Comparison of ENCODE assay signal across 10 mouse cellular contexts in the genomic region with DNA sequence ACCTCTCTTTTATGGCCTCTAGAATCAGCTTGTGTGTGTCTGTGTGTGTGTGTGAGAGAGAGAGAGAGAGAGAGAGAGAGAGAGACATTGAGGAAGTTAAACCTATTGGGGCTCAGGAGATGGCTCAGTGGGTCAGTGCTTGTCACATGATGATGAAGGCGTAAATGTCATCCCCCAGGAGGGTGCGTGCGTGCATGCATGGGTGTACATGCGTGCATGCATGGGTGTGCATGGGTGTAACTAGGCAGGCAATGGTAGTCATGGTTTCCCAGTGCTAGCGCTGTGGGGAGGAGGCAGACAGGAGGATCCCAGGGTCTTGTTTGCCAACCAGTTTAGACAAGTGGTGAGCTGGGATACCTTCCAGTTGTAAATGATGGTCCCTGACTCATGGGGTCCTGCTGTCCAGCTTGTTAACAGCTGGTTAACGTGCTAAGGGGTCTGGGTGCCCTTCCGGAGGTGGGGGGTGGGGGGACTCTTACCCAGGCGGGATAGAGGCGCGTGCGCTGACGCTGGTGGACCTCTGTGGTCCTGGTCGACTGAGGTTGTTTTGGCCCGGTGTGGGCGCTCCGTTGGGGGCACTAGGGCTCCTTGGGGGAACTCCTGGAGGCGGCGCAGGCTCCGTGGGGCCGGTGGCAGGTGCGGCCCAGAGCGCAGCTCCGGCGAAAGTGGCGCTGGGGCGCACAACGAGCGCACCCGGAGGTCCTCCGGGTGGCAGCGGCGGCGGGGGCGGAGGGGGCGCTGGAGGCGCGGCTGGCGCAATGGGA. TPM values are rescaled to one million over a fixed set of nuclear protein-coding genes. Genes with fewer than 3 reads are reported as not detected.
DNase-seq lines count a peak whose midpoint lies in the region; ATAC-seq lines count a peak whose summit lies in the region.
"Had no signal": no experiment of that assay in that cellular context is flagged by ENCODE, and none has a peak within 500 bp of the region (broad histone marks: within the 10 kb centered on the region; RNA-seq: fewer than 3 reads in every experiment).

No protein-coding gene starts in this region.

- no peak overlapping the region for H3K27ac ChIP-seq in heart, embryonic 16.5 days (ENCODE audit: low read length)
- H3K27ac ChIP-seq in hindbrain, embryonic 14.5 days: no peak overlapping the region

- intact Hi-C loops in heart, postnatal 10 days (cut with DNase I): no loop called here

- H3K27me3 ChIP-seq in heart, embryonic 16.5 days (ENCODE audit: control insufficient read depth, insufficient read depth, low read length): peaks cover 74% of the 10 kb centered on the region
- peaks cover 36% of the 10 kb centered on the region for H3K27me3 ChIP-seq in hindbrain, embryonic 14.5 days (ENCODE audit: control insufficient read depth, insufficient read depth, low read length)
- H3K27me3 ChIP-seq: CH12.LX had no signal

- no peak for DNase-seq in heart, postnatal 10 days
- DNase-seq in spleen, adult 12 weeks (ENCODE audit: low spot score): peak; percentile 62
- DNase-seq in spleen, postnatal 14 days (ENCODE audit: low spot score in 2 of 2): no peak
- DNase-seq in hindbrain, embryonic 14.5 days (ENCODE audit: low spot score): no peak
- peak; percentile 86 to 88 for DNase-seq in spleen, postnatal 36 days (ENCODE audit: low spot score in 2 of 2)
- no peak for DNase-seq in adrenal gland, postnatal 36 days

- peak overlapping the region; percentile 32 for H3K4me2 ChIP-seq in heart, embryonic 16.5 days (ENCODE audit: low read depth, low read length)
- H3K4me2 ChIP-seq in hindbrain, embryonic 14.5 days (replicated peaks): 0 out of 2 replicates have a peak overlapping the region, but pooled peaks have one; percentile 11

- no peak for ATAC-seq in heart, embryonic 16.5 days (replicated peaks; ENCODE audit: extremely low read depth, insufficient read depth, low FRiP score)
- no peak for ATAC-seq in hindbrain, embryonic 14.5 days (ENCODE audit: low FRiP score)
- ATAC-seq in cerebellum, adult (ENCODE audit: insufficient number of reproducible peaks, low FRiP score, low TSS enrichment): no peak

- H3K4me1 ChIP-seq in heart, embryonic 16.5 days (ENCODE audit: control insufficient read depth, insufficient read depth, low read length): no peaks in the 10 kb centered on the region
- H3K4me1 ChIP-seq in hindbrain, embryonic 14.5 days (replicated peaks; ENCODE audit: control insufficient read depth, insufficient read depth, low read length): peaks cover 8% of the 10 kb centered on the region; the same call in 1 of the 2 replicates

- H3K9ac ChIP-seq in heart, embryonic 16.5 days (ENCODE audit: low read length): 0 out of 2 replicates have a peak overlapping the region, but pooled peaks have one; percentile 12
- no peak overlapping the region for H3K9ac ChIP-seq in hindbrain, embryonic 14.5 days

- peak overlapping the region; percentile 36 for H3K4me3 ChIP-seq in heart, embryonic 16.5 days (ENCODE audit: low read length)
- no peak overlapping the region for H3K4me3 ChIP-seq in hindbrain, embryonic 14.5 days (replicated peaks; ENCODE audit: low read length)

- 14% methylated on average over 38 of the region's 38 CpGs for whole genome bisulfite sequencing in heart, embryonic 16.5 days
- WGBS in hindbrain, embryonic 14.5 days: 13% methylated on average over 37 of the region's 38 CpGs

- H3K36me3 ChIP-seq in heart, embryonic 16.5 days (ENCODE audit: control insufficient read depth, insufficient read depth): no peaks in the 10 kb centered on the region
- peaks cover 45% of the 10 kb centered on the region for H3K36me3 ChIP-seq in hindbrain, embryonic 14.5 days (replicated peaks; ENCODE audit: control insufficient read depth, insufficient read depth)

- H3K9me3 ChIP-seq in heart, embryonic 16.5 days (replicated peaks; ENCODE audit: control insufficient read depth, low read length): no peaks in the 10 kb centered on the region
- H3K9me3 ChIP-seq in hindbrain, embryonic 14.5 days (ENCODE audit: control insufficient read depth, low read length): no peaks in the 10 kb centered on the region

RNA-seq across cellular contexts. Expression of gene Dtx1, which starts 17.6 kb away (rescaled TPM):
- polyA plus RNA-seq in heart, embryonic 16.5 days (2015; fragmentation: Nextera tagmentation; extraction: Ambion mirVana): 6.7 and 11.2 TPM in 2 replicates
- 1 to 10 TPM in 1 of 2 experiments, under 1 TPM in 1; 0.99 to 1.5 TPM for total RNA-seq in heart, postnatal 10 days (2021)
- polyA plus RNA-seq in hindbrain, embryonic 14.5 days (2014; fragmentation: Nextera tagmentation; extraction: Ambion mirVana): 53.9 and 64.1 TPM in 2 replicates
- total RNA-seq in adrenal gland, postnatal 36 days (2021): 10 to 100 TPM in 1 of 2 experiments, 1 to 10 TPM in 1; 7.6 to 12.0 TPM
- total RNA-seq: granulocyte monocyte progenitor cell, adult 5-6 weeks had no signal

RNA-seq across cellular contexts. Expression of gene Rasal1, which starts 45.5 kb away (rescaled TPM):
- 0.70 and 0.74 TPM in 2 replicates for polyA plus RNA-seq in heart, embryonic 16.5 days (2015; fragmentation: Nextera tagmentation; extraction: Ambion mirVana)
- under 1 TPM; 0.15 to 0.31 TPM for total RNA-seq in heart, postnatal 10 days (2021)
- 0.31 and 0.74 TPM in 2 replicates for polyA plus RNA-seq in hindbrain, embryonic 14.5 days (2014; fragmentation: Nextera tagmentation; extraction: Ambion mirVana)
- 10 to 100 TPM; 10.9 to 14.0 TPM for total RNA-seq in adrenal gland, postnatal 36 days (2021)
- total RNA-seq: granulocyte monocyte progenitor cell, adult 5-6 weeks had no signal

RNA-seq across cellular contexts. Expression of gene Oas2, which starts 55.5 kb away (rescaled TPM):
- 0.22 and 0.46 TPM in 2 replicates for polyA plus RNA-seq in heart, embryonic 16.5 days (2015; fragmentation: Nextera tagmentation; extraction: Ambion mirVana)
- under 1 TPM; 0.07 to 0.10 TPM for total RNA-seq in heart, postnatal 10 days (2021)
- 0.16 and 0.32 TPM in 2 replicates for polyA plus RNA-seq in hindbrain, embryonic 14.5 days (2014; fragmentation: Nextera tagmentation; extraction: Ambion mirVana)
- 1 to 10 TPM in 1 of 2 experiments, under 1 TPM in 1; 0.49 to 1.8 TPM for total RNA-seq in adrenal gland, postnatal 36 days (2021)
- total RNA-seq: CH12.LX had no signal

Comparison
In these comparisons a context has a peak if more than half of its experiments do, and no peak if none do; other contexts are left out.
1. DNase-seq: peak in spleen, adult 12 weeks (single experiment) and spleen, postnatal 36 days (2 of 2); none in heart, postnatal 10 days (0 of 2), spleen, postnatal 14 days (0 of 2), hindbrain, embryonic 14.5 days (single experiment) and adrenal gland, postnatal 36 days (0 of 2).
2. RNA of gene Rasal1, which starts 45.5 kb away (total RNA-seq): 10.9 to 14.0 TPM in adrenal gland, postnatal 36 days; 0.15 to 0.31 TPM in heart, postnatal 10 days; every median in the first group is over 4 times any median in the second.